Mouse (Mus musculus): ENCODE measurements around the gene Arhgef26. TPM values are rescaled to one million over a fixed set of nuclear protein-coding genes. Genes with fewer than 3 reads are reported as not detected.

The Arhgef26 gene
- polyA plus RNA-seq, 1 experiment, result 0.01 TPM

DNA sequence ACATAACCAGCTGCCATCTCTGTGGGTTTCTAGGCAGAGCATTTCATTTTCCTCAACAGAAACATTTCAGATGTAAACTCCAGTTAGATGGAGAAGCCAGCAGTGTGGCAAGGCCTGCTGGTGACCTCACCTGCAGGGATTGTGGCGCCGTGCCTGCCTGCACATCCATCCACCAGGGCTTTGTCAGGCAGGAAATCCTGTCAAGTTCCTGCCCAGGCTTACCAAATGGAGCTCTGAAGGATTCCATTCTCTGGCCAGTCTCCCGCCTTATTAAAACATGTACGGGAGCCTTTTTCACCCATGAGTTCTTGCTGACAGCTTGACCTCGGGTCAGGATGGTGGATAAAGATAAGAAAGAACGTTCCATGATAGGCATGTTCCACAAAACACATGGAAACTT lies 36.7 kb downstream of the Arhgef26 start:
- H3K4me3 ChIP-seq (replicated peaks), result no peak overlapping the region
- no peaks in the 10 kb centered on the region for H3K4me1 ChIP-seq (ENCODE audit: control insufficient read depth)
- no peaks in the 10 kb centered on the region for H3K36me3 ChIP-seq (ENCODE audit: control insufficient read depth)
- TF ChIP-seq TAL1 (IDR thresholded peaks at IDR 0.05; ENCODE audit: low read length) (no peak), GATA1 (IDR thresholded peaks at IDR 0.05; ENCODE audit: low read length) (no peak)
- no peaks in the 10 kb centered on the region for H3K9me3 ChIP-seq (ENCODE audit: control insufficient read depth, low read length)
- H3K27me3 ChIP-seq (ENCODE audit: control insufficient read depth), result no peaks in the 10 kb centered on the region

DNA sequence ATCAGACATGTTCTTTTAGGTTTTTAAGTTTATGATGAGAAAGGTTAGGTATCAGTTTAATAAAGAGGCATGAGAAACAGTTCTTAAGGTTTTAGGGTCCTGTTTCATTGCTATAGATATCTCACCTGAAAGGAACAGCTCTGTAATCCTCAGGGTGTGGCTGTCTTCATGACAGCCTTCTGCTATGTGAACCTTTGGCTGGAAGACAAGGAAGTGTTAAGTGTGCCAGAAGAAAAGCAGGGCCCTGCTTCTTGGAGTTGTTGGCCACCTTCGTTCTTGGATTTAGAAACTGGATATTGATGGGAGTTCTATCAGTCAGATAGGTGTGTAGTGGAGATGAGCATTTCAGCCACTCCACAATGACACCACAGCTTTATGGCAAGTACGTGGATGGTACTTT lies 38.6 kb downstream of the Arhgef26 start:
- no peak overlapping the region for H3K4me3 ChIP-seq (replicated peaks)
- no peak for TF ChIP-seq TAL1 (IDR thresholded peaks at IDR 0.05; ENCODE audit: low read length)
- no peaks in the 10 kb centered on the region for H3K4me1 ChIP-seq (ENCODE audit: control insufficient read depth)
- H3K36me3 ChIP-seq (ENCODE audit: control insufficient read depth), result no peaks in the 10 kb centered on the region
- H3K9me3 ChIP-seq (ENCODE audit: control insufficient read depth, low read length), result no peaks in the 10 kb centered on the region
- no peaks in the 10 kb centered on the region for H3K27me3 ChIP-seq (ENCODE audit: control insufficient read depth)

- H3K9me3 ChIP-seq (ENCODE audit: control insufficient read depth, low read length), result no peaks in the 10 kb centered on the region
- H3K4me1 ChIP-seq (ENCODE audit: control insufficient read depth), result no peaks in the 10 kb centered on the region
- H3K27me3 ChIP-seq (ENCODE audit: control insufficient read depth), result no peaks in the 10 kb centered on the region
- H3K4me3 ChIP-seq (replicated peaks), result no peak overlapping the region
- TF ChIP-seq TAL1 (IDR thresholded peaks at IDR 0.05; ENCODE audit: low read length), result no peak
- no peak for TF ChIP-seq GATA1 (IDR thresholded peaks at IDR 0.05; ENCODE audit: low read length)
- no peaks in the 10 kb centered on the region for H3K36me3 ChIP-seq (ENCODE audit: control insufficient read depth)
These were observed 41.8 kb downstream of the Arhgef26 start for GRCm38 (mm10) chr3:62379946-62380345.

DNA sequence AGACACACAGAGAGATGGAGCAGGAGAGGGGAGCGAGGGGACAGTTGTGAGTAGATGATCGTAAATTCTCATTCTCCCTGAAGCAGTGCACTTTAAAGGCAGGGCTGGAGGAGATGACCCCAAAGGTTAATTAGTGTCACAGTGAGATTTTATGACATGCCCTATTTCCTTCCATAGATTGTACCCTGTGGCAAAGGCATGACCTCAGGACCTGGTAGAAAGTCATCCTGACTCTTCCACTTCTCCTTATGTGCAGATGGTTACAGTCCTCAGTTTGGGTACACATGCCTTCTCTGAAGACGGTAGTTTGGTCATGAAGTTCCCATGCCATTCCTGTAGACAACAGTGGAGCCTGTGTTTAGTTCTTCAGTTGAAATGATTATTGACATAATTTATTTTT lies 42.3 kb downstream of the Arhgef26 start:
- TF ChIP-seq TAL1 (IDR thresholded peaks at IDR 0.05; ENCODE audit: low read length) (no peak), GATA1 (IDR thresholded peaks at IDR 0.05; ENCODE audit: low read length) (no peak)
- Histone ChIP-seq H3K4me1 (ENCODE audit: control insufficient read depth) (no peaks in the 10 kb centered on the region), H3K9me3 (ENCODE audit: control insufficient read depth, low read length) (no peaks in the 10 kb centered on the region)

GRCm38 (mm10) chr3:62382853-62383252 lies 44.7 kb downstream of the Arhgef26 start:
- TF ChIP-seq GATA1 (IDR thresholded peaks at IDR 0.05; ENCODE audit: low read length) (no peak), TAL1 (IDR thresholded peaks at IDR 0.05; ENCODE audit: low read length) (no peak)
- Histone ChIP-seq H3K9me3 (ENCODE audit: control insufficient read depth, low read length) (no peaks in the 10 kb centered on the region; the same call in 1 of the 2 replicates), H3K4me1 (ENCODE audit: control insufficient read depth) (no peaks in the 10 kb centered on the region)

More for the DNA sequence above, 42.3 kb downstream of the Arhgef26 start:
- Histone ChIP-seq H3K36me3 (ENCODE audit: control insufficient read depth) (no peaks in the 10 kb centered on the region), H3K27me3 (ENCODE audit: control insufficient read depth) (no peaks in the 10 kb centered on the region), H3K4me3 (replicated peaks) (no peak overlapping the region)

DNA sequence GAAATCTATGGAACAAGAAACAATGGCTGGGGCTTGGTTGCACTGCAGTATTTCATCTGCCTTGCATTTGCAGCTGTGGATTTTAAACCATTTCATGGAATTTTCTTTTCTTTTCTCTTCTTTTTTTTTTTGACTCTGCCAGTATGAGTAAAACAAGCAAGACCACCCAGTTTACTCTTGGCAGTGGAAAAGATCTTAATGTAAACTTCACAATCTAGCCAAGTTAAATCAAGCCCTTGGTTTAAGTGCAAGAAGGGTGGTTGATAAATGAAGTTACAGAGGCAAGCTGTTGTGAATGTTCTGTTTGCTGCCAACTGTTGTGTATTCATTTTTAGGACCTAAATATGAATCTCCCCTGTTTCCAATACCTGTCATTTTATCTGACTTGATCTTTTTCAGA lies 54.5 kb downstream of the Arhgef26 start:
- Histone ChIP-seq H3K36me3 (ENCODE audit: control insufficient read depth) (no peaks in the 10 kb centered on the region), H3K4me3 (replicated peaks) (no peak overlapping the region), H3K4me1 (ENCODE audit: control insufficient read depth) (no peaks in the 10 kb centered on the region), H3K9me3 (ENCODE audit: control insufficient read depth, low read length) (no peaks in the 10 kb centered on the region; the same call in 1 of the 2 replicates), H3K27me3 (ENCODE audit: control insufficient read depth) (no peaks in the 10 kb centered on the region)
- no peak for TF ChIP-seq GATA1 (IDR thresholded peaks at IDR 0.05; ENCODE audit: low read length)
- no peak for TF ChIP-seq TAL1 (IDR thresholded peaks at IDR 0.05; ENCODE audit: low read length)

More at GRCm38 (mm10) chr3:62382853-62383252, 44.7 kb downstream of the Arhgef26 start:
- Histone ChIP-seq H3K27me3 (ENCODE audit: control insufficient read depth) (no peaks in the 10 kb centered on the region), H3K4me3 (replicated peaks) (no peak overlapping the region), H3K36me3 (ENCODE audit: control insufficient read depth) (no peaks in the 10 kb centered on the region)

- TF ChIP-seq GATA1 (IDR thresholded peaks at IDR 0.05; ENCODE audit: low read length) (no peak), TAL1 (IDR thresholded peaks at IDR 0.05; ENCODE audit: low read length) (no peak)
- Histone ChIP-seq H3K9me3 (ENCODE audit: control insufficient read depth, low read length) (no peaks in the 10 kb centered on the region; the same call in 1 of the 2 replicates), H3K4me3 (replicated peaks) (no peak overlapping the region), H3K4me1 (ENCODE audit: control insufficient read depth) (no peaks in the 10 kb centered on the region), H3K27me3 (ENCODE audit: control insufficient read depth) (no peaks in the 10 kb centered on the region), H3K36me3 (ENCODE audit: control insufficient read depth) (no peaks in the 10 kb centered on the region)
These were observed 56.1 kb downstream of the Arhgef26 start for GRCm38 (mm10) chr3:62394284-62394683.

DNA sequence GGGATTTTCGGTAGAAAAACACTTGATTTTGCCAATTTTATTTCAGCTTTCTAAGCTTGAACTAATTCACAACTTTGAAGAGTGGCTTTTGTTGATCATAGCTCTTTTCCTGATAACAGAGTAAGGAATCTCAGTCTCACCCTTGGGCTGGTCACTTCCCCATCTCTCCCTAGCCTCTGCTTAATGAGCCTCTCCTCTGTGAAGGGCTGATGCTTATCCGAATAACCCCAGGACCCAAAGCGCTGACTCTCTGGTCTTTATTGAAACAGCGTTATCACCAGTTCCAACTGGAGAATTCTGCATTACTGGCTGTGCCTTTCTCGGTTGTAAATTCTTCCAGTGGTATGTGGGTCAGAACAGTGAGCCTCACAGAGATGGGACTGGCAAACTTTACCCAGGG lies 57.2 kb downstream of the Arhgef26 start:
- TF ChIP-seq GATA1 (IDR thresholded peaks at IDR 0.05; ENCODE audit: low read length) (no peak), TAL1 (IDR thresholded peaks at IDR 0.05; ENCODE audit: low read length) (no peak)
- Histone ChIP-seq H3K4me1 (ENCODE audit: control insufficient read depth) (no peaks in the 10 kb centered on the region), H3K27me3 (ENCODE audit: control insufficient read depth) (no peaks in the 10 kb centered on the region), H3K9me3 (ENCODE audit: control insufficient read depth, low read length) (peaks cover 2% of the 10 kb centered on the region; the same call in 1 of the 2 replicates), H3K36me3 (ENCODE audit: control insufficient read depth) (no peaks in the 10 kb centered on the region), H3K4me3 (replicated peaks) (no peak overlapping the region)

DNA sequence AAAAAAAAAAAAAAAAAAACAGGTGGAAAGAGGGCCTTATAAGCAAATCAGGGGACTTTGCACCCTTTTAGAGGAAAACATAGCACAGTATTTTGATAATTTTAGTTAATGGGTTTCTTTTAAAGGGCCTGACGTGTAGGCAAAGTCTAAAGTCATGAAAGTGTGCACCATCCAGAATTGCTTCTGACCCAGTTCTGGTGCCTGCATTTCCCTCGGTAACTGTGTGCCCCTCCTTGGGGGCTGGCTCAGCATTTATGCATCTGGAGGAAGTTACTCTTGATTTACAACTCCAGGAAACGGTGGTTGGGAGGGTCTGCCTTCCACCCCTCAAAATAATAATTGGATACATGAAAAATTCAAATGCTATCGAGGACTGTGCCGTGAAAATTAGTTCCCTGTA lies 58.0 kb downstream of the Arhgef26 start:
- Histone ChIP-seq H3K36me3 (ENCODE audit: control insufficient read depth) (no peaks in the 10 kb centered on the region), H3K27me3 (ENCODE audit: control insufficient read depth) (no peaks in the 10 kb centered on the region), H3K9me3 (ENCODE audit: control insufficient read depth, low read length) (peaks cover 4% of the 10 kb centered on the region; the same call in 1 of the 2 replicates), H3K4me3 (replicated peaks) (no peak overlapping the region), H3K4me1 (ENCODE audit: control insufficient read depth) (no peaks in the 10 kb centered on the region)
- TF ChIP-seq GATA1 (IDR thresholded peaks at IDR 0.05; ENCODE audit: low read length) (no peak), TAL1 (IDR thresholded peaks at IDR 0.05; ENCODE audit: low read length) (no peak)

- Histone ChIP-seq H3K4me1 (ENCODE audit: control insufficient read depth) (no peaks in the 10 kb centered on the region), H3K27me3 (ENCODE audit: control insufficient read depth) (no peaks in the 10 kb centered on the region), H3K9me3 (ENCODE audit: control insufficient read depth, low read length) (peaks cover 4% of the 10 kb centered on the region; the same call in 1 of the 2 replicates), H3K4me3 (replicated peaks) (no peak overlapping the region), H3K36me3 (ENCODE audit: control insufficient read depth) (no peaks in the 10 kb centered on the region)
- TF ChIP-seq TAL1 (IDR thresholded peaks at IDR 0.05; ENCODE audit: low read length) (no peak), GATA1 (IDR thresholded peaks at IDR 0.05; ENCODE audit: low read length) (no peak)
These were observed 60.0 kb downstream of the Arhgef26 start for GRCm38 (mm10) chr3:62398094-62398493.

All from erythroblast, embryonic 14.5 days (primary cell).